Mouse (Mus musculus) left cerebral cortex, adult 8-10 months (tissue): ENCODE measurements at regions not wholly inside any gene's neighbourhood (a gene's known extent, or its start where the extent isn't known, plus 50 kb on each side); places are given as distances from the start of the nearest gene placed in this dataset.
A peak's percentile ranks its signal among the peaks of the same experiment; 100 is the strongest.

Experiments
- DNase-seq, 2 experiments: peaks; one replicate each; pipeline ENCODE4 v3.0.0; 2022; ENCODE audit warnings: low spot score in 2 of 2

- DNase-seq, result no peak
Observed at GRCm38 (mm10) chr13:43967516-43967915, 182.9 kb downstream of the Cd83 start.

- DNase-seq, result no peak
Observed at GRCm38 (mm10) chr13:43972906-43973305, 188.3 kb downstream of the Cd83 start.

- DNase-seq, result no peak
Observed at GRCm38 (mm10) chr13:43975281-43975680, 190.7 kb downstream of the Cd83 start.

- DNase-seq, result no peak
Observed at GRCm38 (mm10) chr13:43975801-43976200, 191.2 kb downstream of the Cd83 start.

GRCm38 (mm10) chr13:43976676-43977075, 192.1 kb downstream of the Cd83 start:
- no peak for DNase-seq

- no peak for DNase-seq
Observed at GRCm38 (mm10) chr13:43987338-43987737, 202.8 kb downstream of the Cd83 start.

GRCm38 (mm10) chr13:43988421-43988820, 203.8 kb downstream of the Cd83 start:
- no peak for DNase-seq

- DNase-seq, result peak in 1 of 2 experiments; percentile 44
Observed at GRCm38 (mm10) chr13:43990281-43991101, 205.9 kb downstream of the Cd83 start.

- peak in 1 of 2 experiments; percentile 16 for DNase-seq
Observed at GRCm38 (mm10) chr13:43991774-43992173, 207.2 kb downstream of the Cd83 start.

GRCm38 (mm10) chr13:43992968-43993367, 208.4 kb downstream of the Cd83 start:
- DNase-seq, result no peak

- DNase-seq, result no peak
Observed at GRCm38 (mm10) chr13:43994361-43994760, 209.8 kb downstream of the Cd83 start.

- DNase-seq, result no peak
Observed at GRCm38 (mm10) chr13:43995623-43996022, 211.0 kb downstream of the Cd83 start.

- DNase-seq, result no peak
Observed at GRCm38 (mm10) chr13:44001861-44002545, 217.4 kb downstream of the Cd83 start.

- no peak for DNase-seq
Observed at GRCm38 (mm10) chr13:44012868-44013267, 228.3 kb downstream of the Cd83 start.

- DNase-seq, result no peak
Observed at GRCm38 (mm10) chr13:44018489-44019303, 234.1 kb downstream of the Cd83 start.

- no peak for DNase-seq
Observed at GRCm38 (mm10) chr13:44019304-44019583, 234.7 kb downstream of the Cd83 start.

- no peak for DNase-seq
Observed at GRCm38 (mm10) chr13:44020851-44021250, 236.3 kb downstream of the Cd83 start.

GRCm38 (mm10) chr13:44022106-44022505, 237.5 kb downstream of the Cd83 start:
- DNase-seq, result no peak

- DNase-seq, result no peak
Observed at GRCm38 (mm10) chr13:44024612-44025011, 240.0 kb downstream of the Cd83 start.

- DNase-seq, result no peak
Observed at GRCm38 (mm10) chr13:44026321-44027255, 242.0 kb downstream of the Cd83 start.

GRCm38 (mm10) chr13:44028081-44028480, 243.5 kb downstream of the Cd83 start:
- DNase-seq, result no peak
